Mouse (Mus musculus) liver, postnatal 0 days (tissue): Measurements from ENCODE around the gene Ifna13.

Source experiments
- CTCF ChIP-seq: sonication (generic); IDR thresholded peaks from 2 replicates; pipeline ENCODE4 v1.5.1; 2016; ENCODE audit warnings: antibody characterized with exemption, low read depth
- EP300 ChIP-seq: IDR thresholded peaks from 2 replicates; pipeline ENCODE4 v1.6.1; 2016; ENCODE audit warnings: antibody characterized with exemption, low read depth, mild to moderate bottlenecking

DNA sequence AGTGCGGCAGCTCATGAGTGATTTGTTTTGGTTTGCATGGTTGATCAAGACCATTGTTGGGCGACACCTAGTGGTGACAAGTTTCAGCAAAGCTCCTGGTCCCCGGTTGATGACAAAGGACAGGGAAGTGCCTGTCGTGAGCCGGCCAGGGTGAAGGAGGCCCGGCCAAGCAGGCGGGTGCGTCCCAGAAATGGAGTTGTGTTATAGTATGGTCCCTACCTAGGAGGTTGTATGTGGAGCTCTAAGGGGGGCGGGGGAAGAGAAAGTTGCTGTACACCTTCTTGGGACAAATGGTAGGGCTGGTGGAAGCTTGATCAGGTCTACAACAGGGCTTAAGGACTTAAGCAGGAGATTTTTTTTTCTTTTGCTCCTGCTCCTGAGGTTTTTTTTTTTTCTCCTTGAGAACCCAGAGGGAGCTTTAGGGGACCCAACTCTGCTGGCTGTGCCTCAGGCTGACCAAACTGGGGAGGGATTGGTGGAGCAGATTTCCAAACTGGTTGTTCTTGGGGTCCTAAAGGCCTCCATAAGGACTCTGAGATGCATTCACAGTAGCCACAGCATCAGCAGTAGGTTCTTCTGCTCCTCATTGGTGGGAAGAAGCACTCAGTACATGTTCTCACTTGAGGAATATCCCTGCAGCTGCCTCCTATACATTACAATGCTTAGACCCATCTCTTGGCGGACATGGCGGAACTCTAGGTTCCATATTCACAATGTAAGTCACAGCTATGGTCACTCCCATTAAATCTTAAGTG, 3.0 kb downstream of the Ifna13 start:
- TF ChIP-seq CTCF (peak; percentile 86), EP300 (no peak)
